Mouse (Mus musculus) liver, adult 2 months (tissue): ENCODE measurements at regions not wholly inside any gene's neighbourhood (a gene's known extent, or its start where the extent isn't known, plus 50 kb on each side); places are given as distances from the start of the nearest gene placed in this dataset.

Source experiments
- CTCF ChIP-seq: fragments of 200-500 bp; IDR thresholded peaks from 2 replicates; pipeline ENCODE4 v1.5.1; 2011; ENCODE audit warnings: low read depth, low read length, control low read depth
- POLR2A ChIP-seq: fragments of 200-500 bp; IDR thresholded peaks from 2 replicates; pipeline ENCODE4 v1.6.1; 2011; ENCODE audit warnings: low read length, control low read depth; ENCODE audit not compliant: insufficient read depth; ENCODE audit errors: extremely low read depth

DNA sequence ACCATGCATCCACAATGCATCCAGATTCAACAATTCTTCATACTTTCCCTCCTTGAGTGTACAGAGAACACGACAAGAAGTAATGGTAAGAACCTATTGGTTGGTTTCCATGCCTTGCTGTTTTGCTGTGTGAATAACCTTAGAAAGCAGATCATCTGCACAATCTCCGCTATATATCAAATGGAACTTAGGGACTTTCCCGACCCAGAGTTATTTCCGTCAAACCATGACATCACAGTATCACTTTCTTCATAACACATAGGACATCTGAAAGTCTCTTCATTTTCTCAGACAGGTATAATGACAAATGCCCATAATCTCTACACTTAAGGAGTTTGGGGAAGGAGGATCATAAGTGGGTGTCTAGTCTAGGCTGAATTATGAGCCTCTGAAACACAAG, 132.3 kb upstream of the Adgrl4 start:
- TF ChIP-seq CTCF (no peak), POLR2A (no peak)
